Mouse (Mus musculus): ENCODE data around the gene Il24. TPM values are rescaled to one million over a fixed set of nuclear protein-coding genes. Genes with fewer than 3 reads are reported as not detected.

The Il24 gene
- polyA plus RNA-seq, 2 experiments, result not detected

GRCm38 (mm10) chr1:130855723-130856122 is 31.5 kb downstream of the Il24 start:
- no peak for TF ChIP-seq POLR2A (IDR thresholded peaks at IDR 0.05; ENCODE audit: borderline replicate concordance, extremely low read depth, insufficient read depth, insufficient read length)
- Histone ChIP-seq H3K9ac (ENCODE audit: low read depth, low read length, severe bottlenecking) (no peak overlapping the region), H3K36me3 (ENCODE audit: control insufficient read depth, insufficient read depth, low read length) (no peaks in the 10 kb centered on the region), H3K27me3 (ENCODE audit: control insufficient read depth, insufficient read depth, low read length) (no peaks in the 10 kb centered on the region), H3K4me2 (replicated peaks; ENCODE audit: low read depth, low read length, severe bottlenecking) (no peak overlapping the region), H3K9me3 (ENCODE audit: control insufficient read depth, low read length) (no peaks in the 10 kb centered on the region), H3K27ac (replicated peaks; ENCODE audit: low read depth, low read length) (no peak overlapping the region), H3K4me3 (replicated peaks; ENCODE audit: low read length) (no peak overlapping the region), H3K4me1 (ENCODE audit: control insufficient read depth, insufficient read depth, low read length) (no peaks in the 10 kb centered on the region)
- DNase-seq (ENCODE audit: low spot score), result no peak
- 78% methylated on average over 2 of the region's 2 CpGs for WGBS
- ATAC-seq (ENCODE audit: low FRiP score, low read depth), result no peak

GRCm38 (mm10) chr1:130854819-130855218 is 32.4 kb downstream of the Il24 start:
- TF ChIP-seq POLR2A (IDR thresholded peaks at IDR 0.05; ENCODE audit: borderline replicate concordance, extremely low read depth, insufficient read depth, insufficient read length), result no peak
- H3K9ac ChIP-seq (ENCODE audit: low read depth, low read length, severe bottlenecking), result no peak overlapping the region
- 85% methylated on average over 9 of the region's 9 CpGs for WGBS
- H3K4me2 ChIP-seq (replicated peaks; ENCODE audit: low read depth, low read length, severe bottlenecking), result no peak overlapping the region
- no peaks in the 10 kb centered on the region for H3K36me3 ChIP-seq (ENCODE audit: control insufficient read depth, insufficient read depth, low read length)
- ATAC-seq (ENCODE audit: low FRiP score, low read depth), result no peak
- H3K4me1 ChIP-seq (ENCODE audit: control insufficient read depth, insufficient read depth, low read length), result no peaks in the 10 kb centered on the region
- no peak overlapping the region for H3K27ac ChIP-seq (replicated peaks; ENCODE audit: low read depth, low read length)
- no peak for DNase-seq (ENCODE audit: low spot score)
- no peaks in the 10 kb centered on the region for H3K9me3 ChIP-seq (ENCODE audit: control insufficient read depth, low read length)
- no peaks in the 10 kb centered on the region for H3K27me3 ChIP-seq (ENCODE audit: control insufficient read depth, insufficient read depth, low read length)
- H3K4me3 ChIP-seq (replicated peaks; ENCODE audit: low read length), result no peak overlapping the region

- WGBS, result 89% methylated on average over 5 of the region's 5 CpGs
- Histone ChIP-seq H3K4me2 (replicated peaks; ENCODE audit: low read depth, low read length, severe bottlenecking) (no peak overlapping the region), H3K9me3 (ENCODE audit: control insufficient read depth, low read length) (no peaks in the 10 kb centered on the region), H3K36me3 (ENCODE audit: control insufficient read depth, insufficient read depth, low read length) (no peaks in the 10 kb centered on the region), H3K9ac (ENCODE audit: low read depth, low read length, severe bottlenecking) (no peak overlapping the region), H3K27ac (replicated peaks; ENCODE audit: low read depth, low read length) (no peak overlapping the region), H3K4me3 (replicated peaks; ENCODE audit: low read length) (no peak overlapping the region), H3K27me3 (ENCODE audit: control insufficient read depth, insufficient read depth, low read length) (no peaks in the 10 kb centered on the region), H3K4me1 (ENCODE audit: control insufficient read depth, insufficient read depth, low read length) (no peaks in the 10 kb centered on the region)
- no peak for TF ChIP-seq POLR2A (IDR thresholded peaks at IDR 0.05; ENCODE audit: borderline replicate concordance, extremely low read depth, insufficient read depth, insufficient read length)
- DNase-seq (ENCODE audit: low spot score) (no peak), ATAC-seq (ENCODE audit: low FRiP score, low read depth) (no peak)
These were observed 36.8 kb downstream of the Il24 start for GRCm38 (mm10) chr1:130850405-130850804.

GRCm38 (mm10) chr1:130849530-130850214 is 37.6 kb downstream of the Il24 start:
- H3K4me3 ChIP-seq (replicated peaks; ENCODE audit: low read length), result no peak overlapping the region
- no peak for DNase-seq (ENCODE audit: low spot score)
- no peaks in the 10 kb centered on the region for H3K36me3 ChIP-seq (ENCODE audit: control insufficient read depth, insufficient read depth, low read length)
- 87% methylated on average over 10 of the region's 10 CpGs for WGBS
- TF ChIP-seq POLR2A (IDR thresholded peaks at IDR 0.05; ENCODE audit: borderline replicate concordance, extremely low read depth, insufficient read depth, insufficient read length), result no peak
- no peak overlapping the region for H3K27ac ChIP-seq (replicated peaks; ENCODE audit: low read depth, low read length)
- no peaks in the 10 kb centered on the region for H3K27me3 ChIP-seq (ENCODE audit: control insufficient read depth, insufficient read depth, low read length)
- no peak overlapping the region for H3K4me2 ChIP-seq (replicated peaks; ENCODE audit: low read depth, low read length, severe bottlenecking)
- no peak overlapping the region for H3K9ac ChIP-seq (ENCODE audit: low read depth, low read length, severe bottlenecking)
- no peaks in the 10 kb centered on the region for H3K4me1 ChIP-seq (ENCODE audit: control insufficient read depth, insufficient read depth, low read length)
- no peaks in the 10 kb centered on the region for H3K9me3 ChIP-seq (ENCODE audit: control insufficient read depth, low read length)
- ATAC-seq (ENCODE audit: low FRiP score, low read depth), result no peak

GRCm38 (mm10) chr1:130844516-130844915 is 42.7 kb downstream of the Il24 start:
- no peak for ATAC-seq (ENCODE audit: low FRiP score, low read depth)
- Histone ChIP-seq H3K9ac (ENCODE audit: low read depth, low read length, severe bottlenecking) (no peak overlapping the region), H3K4me2 (replicated peaks; ENCODE audit: low read depth, low read length, severe bottlenecking) (no peak overlapping the region), H3K27me3 (ENCODE audit: control insufficient read depth, insufficient read depth, low read length) (no peaks in the 10 kb centered on the region), H3K9me3 (ENCODE audit: control insufficient read depth, low read length) (no peaks in the 10 kb centered on the region), H3K4me3 (replicated peaks; ENCODE audit: low read length) (no peak overlapping the region), H3K4me1 (ENCODE audit: control insufficient read depth, insufficient read depth, low read length) (no peaks in the 10 kb centered on the region), H3K27ac (replicated peaks; ENCODE audit: low read depth, low read length) (no peak overlapping the region), H3K36me3 (ENCODE audit: control insufficient read depth, insufficient read depth, low read length) (no peaks in the 10 kb centered on the region)
- 95% methylated on average over 7 of the region's 7 CpGs for WGBS
- no peak for DNase-seq (ENCODE audit: low spot score)
- no peak for TF ChIP-seq POLR2A (IDR thresholded peaks at IDR 0.05; ENCODE audit: borderline replicate concordance, extremely low read depth, insufficient read depth, insufficient read length)
